Mouse (Mus musculus) ES-E14 (cell line): ENCODE results near the gene Srrm3. TPM values are rescaled to one million over a fixed set of nuclear protein-coding genes. Genes with fewer than 3 reads are reported as not detected.

ENCODE experiments used
- DNase-seq: peaks from one replicate; pipeline ENCODE4 v3.0.0-alpha.2; 2013; ENCODE audit warnings: low read depth, low spot score
- H3K27ac ChIP-seq: 2 replicates; pipeline ENCODE4 v1.5.1; 2012; ENCODE audit warnings: low read depth, mild to moderate bottlenecking, low read length, moderate library complexity, mixed read lengths; ENCODE audit not compliant: poor library complexity, insufficient read depth, severe bottlenecking
- H3K36me3 ChIP-seq: 2 replicates; pipeline ENCODE4 v1.6.1; 2012; ENCODE audit warnings: mild to moderate bottlenecking, low read length, moderate library complexity, mixed read lengths; ENCODE audit not compliant: control insufficient read depth, poor library complexity, insufficient read depth, severe bottlenecking
- H3K4me1 ChIP-seq, 2 experiments: fragments of 150-350 bp in 1 of 2; sonication (generic) in 1 of 2; 2 replicates each; pipeline ENCODE4 v1.6.1; 2012; ENCODE audit warnings: low read length in 2 of 2, mild to moderate bottlenecking in 1 of 2, mixed read lengths in 1 of 2; ENCODE audit not compliant: control insufficient read depth in 2 of 2, insufficient read depth in 2 of 2, poor library complexity in 1 of 2
- H3K4me3 ChIP-seq, 2 experiments: fragments of 150-350 bp in 1 of 2; sonication (generic) in 1 of 2; 2 replicates each; pipeline ENCODE4 v1.5.1; 2012; ENCODE audit warnings: low read length in 2 of 2, low read depth in 1 of 2, mild to moderate bottlenecking in 1 of 2, mixed read lengths in 1 of 2; ENCODE audit not compliant: insufficient read depth in 1 of 2, poor library complexity in 1 of 2, severe bottlenecking in 1 of 2
- H3K9ac ChIP-seq: 2 replicates; pipeline ENCODE4 v1.6.1; 2012; ENCODE audit warnings: low read depth, mild to moderate bottlenecking, low read length, mixed read lengths; ENCODE audit not compliant: poor library complexity, insufficient read depth, severe bottlenecking
- H3K9me3 ChIP-seq: fragments of 150-350 bp; sonication (generic); 2 replicates; pipeline ENCODE4 v1.6.1; 2012; ENCODE audit warnings: low read depth, mild to moderate bottlenecking, low read length; ENCODE audit not compliant: control insufficient read depth, insufficient read depth
- CHD2 ChIP-seq: IDR thresholded peaks from 2 replicates; pipeline ENCODE4 v1.6.1; 2014; ENCODE audit warnings: mild to moderate bottlenecking, low read depth, low read length, inconsistent platforms
- HCFC1 ChIP-seq: IDR thresholded peaks from 2 replicates; pipeline ENCODE4 v1.6.1; 2012; ENCODE audit warnings: low read length, inconsistent platforms, borderline replicate concordance; ENCODE audit not compliant: insufficient read depth
- MAFK ChIP-seq: IDR thresholded peaks from 2 replicates; pipeline ENCODE4 v1.6.1; 2014; ENCODE audit warnings: mild to moderate bottlenecking, low read depth, low read length, inconsistent platforms; ENCODE audit not compliant: insufficient read depth
- ZC3H11A ChIP-seq: IDR thresholded peaks from 2 replicates; pipeline ENCODE4 v1.6.1; 2012; ENCODE audit warnings: low read depth, mild to moderate bottlenecking, inconsistent platforms, low read length, borderline replicate concordance
- ZNF384 ChIP-seq: IDR thresholded peaks from 2 replicates; pipeline ENCODE4 v1.6.1; 2012; ENCODE audit warnings: low read depth, low read length, inconsistent platforms
- in situ Hi-C, 2 experiments: fragments of 600-800 bp; cut with MboI; formaldehyde crosslinking; loops; one replicate each; pipeline ENCODE4 v1.15.1; 2025; ENCODE audit warnings: low sequenced_read_pairs in 2 of 2, inconsistent platforms in 1 of 2; ENCODE audit not compliant: unreplicated experiment in 2 of 2
- total RNA-seq: library from RNA; depleted of rRNA; stranded (reverse); fragments of 300-350 nt; gene quantifications from 2 replicates; pipeline ENCODE4 v1.2.3, GENCODE M21; 2012

Gene Srrm3
- total RNA-seq, 1 experiment: 0.18 TPM

DNA sequence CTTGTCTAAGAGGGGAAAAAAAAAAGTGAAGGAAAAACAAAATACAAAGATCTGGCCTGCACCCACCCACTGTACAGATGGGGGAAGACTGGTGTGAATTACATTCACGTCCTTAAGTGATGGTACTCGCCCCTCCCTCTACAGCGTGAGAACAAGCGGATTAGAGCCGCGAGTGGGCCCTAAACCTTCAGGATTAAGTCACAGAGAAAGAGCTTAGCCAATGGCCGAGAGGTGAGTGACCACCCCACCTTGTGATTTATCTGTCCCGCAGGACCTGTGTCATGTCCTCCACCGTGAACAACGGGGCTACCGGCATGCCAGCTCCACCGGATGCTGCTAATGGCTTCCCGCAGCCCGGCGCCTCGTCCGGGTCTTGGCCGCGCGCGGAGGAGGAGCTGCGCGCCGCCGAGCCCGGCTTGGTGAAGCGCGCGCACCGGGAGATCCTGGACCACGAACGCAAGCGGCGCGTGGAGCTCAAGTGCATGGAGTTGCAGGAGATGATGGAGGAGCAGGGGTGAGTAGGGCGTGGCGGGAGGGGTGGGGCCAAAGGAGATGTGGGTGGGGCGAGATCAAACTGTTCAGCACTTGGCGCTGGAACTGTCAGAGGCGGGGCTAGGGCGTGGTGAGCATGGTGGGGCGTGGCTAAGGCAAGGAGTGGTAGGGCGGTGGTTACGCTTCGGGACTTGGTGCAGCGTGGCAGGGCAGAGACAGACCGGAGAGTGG is 28.2 kb downstream of the Srrm3 start:
- TF ChIP-seq HCFC1 (peak; percentile 43; the same call in 1 of the 2 replicates), ZNF384 (no peak)
- H3K4me3 ChIP-seq: peak overlapping the region; percentile 70 to 76
- H3K9me3 ChIP-seq: no peaks in the 10 kb centered on the region
- H3K4me1 ChIP-seq: peaks cover 0 to 11% of the 10 kb centered on the region in 2 experiments; a peak in 1 of 4 replicates
- H3K9ac ChIP-seq: peak overlapping the region; percentile 35
- DNase-seq: peak; percentile 95
- H3K36me3 ChIP-seq: no peaks in the 10 kb centered on the region
- in situ Hi-C loops: no loop called here
- H3K27ac ChIP-seq: no peak overlapping the region

DNA sequence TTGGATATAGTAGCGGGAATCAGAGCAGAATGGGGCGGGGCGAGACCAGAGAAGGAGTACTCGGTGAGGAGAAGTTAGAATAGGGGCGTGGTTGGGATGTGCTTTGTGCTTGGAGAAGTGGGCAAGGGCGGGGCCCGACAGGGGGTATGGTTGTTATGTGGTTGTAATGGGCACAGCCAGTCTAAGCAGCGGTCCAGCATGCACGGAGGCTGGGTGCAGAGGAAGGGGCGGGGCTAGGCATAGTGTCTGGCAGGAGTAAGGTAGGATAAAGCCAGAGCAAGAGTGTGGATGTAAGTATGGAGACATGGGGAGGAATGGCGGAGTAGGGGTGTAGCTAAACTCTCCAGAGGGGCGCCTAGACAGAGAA is 28.8 kb downstream of the Srrm3 start:
- H3K9ac ChIP-seq: no peak overlapping the region; the same call in 1 of the 2 replicates

DNA sequence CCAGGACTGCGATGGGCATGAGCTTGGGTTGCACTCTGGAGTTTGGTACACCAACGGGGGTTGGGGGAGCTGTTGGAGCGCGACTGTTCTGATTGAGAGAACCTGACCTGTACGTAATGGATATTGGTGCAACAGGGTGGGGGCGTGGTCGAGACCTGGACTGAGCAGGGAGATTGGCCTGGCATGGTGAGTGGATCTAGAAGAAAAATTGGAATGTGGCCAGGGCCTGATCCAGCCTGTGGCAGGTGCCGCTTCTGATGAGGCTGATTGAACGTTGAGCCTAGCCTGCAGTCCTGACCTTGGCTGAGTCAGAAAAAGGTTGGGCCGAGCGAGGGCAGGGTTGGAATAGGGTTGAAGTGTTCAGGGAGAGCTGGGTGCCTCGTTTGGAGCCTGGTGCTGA is 29.3 kb downstream of the Srrm3 start:
- Histone ChIP-seq H3K4me1 (peaks cover 0 to 15% of the 10 kb centered on the region in 2 experiments; a peak in 2 of 4 replicates), H3K36me3 (no peaks in the 10 kb centered on the region), H3K9ac (no peak overlapping the region), H3K27ac (no peak overlapping the region), H3K4me3 (peak overlapping the region; percentile 70 to 76; a peak in 3 of 4 replicates), H3K9me3 (no peaks in the 10 kb centered on the region)
- TF ChIP-seq MAFK: no peak
- no peak for TF ChIP-seq ZC3H11A
- no peak for TF ChIP-seq HCFC1
- TF ChIP-seq ZNF384: no peak
- no peak for TF ChIP-seq CHD2
- in situ Hi-C loops: no loop called here
- DNase-seq: no peak

More for the DNA sequence above, 28.8 kb downstream of the Srrm3 start:
- Histone ChIP-seq H3K4me3 (peak overlapping the region; percentile 70 to 76), H3K4me1 (peaks cover 0 to 15% of the 10 kb centered on the region in 2 experiments; a peak in 2 of 4 replicates), H3K27ac (no peak overlapping the region), H3K9me3 (no peaks in the 10 kb centered on the region), H3K36me3 (no peaks in the 10 kb centered on the region)
- in situ Hi-C loops: no loop called here
- DNase-seq: no peak
- TF ChIP-seq HCFC1 (no peak), ZC3H11A (no peak), CHD2 (no peak), MAFK (no peak), ZNF384 (no peak)

DNA sequence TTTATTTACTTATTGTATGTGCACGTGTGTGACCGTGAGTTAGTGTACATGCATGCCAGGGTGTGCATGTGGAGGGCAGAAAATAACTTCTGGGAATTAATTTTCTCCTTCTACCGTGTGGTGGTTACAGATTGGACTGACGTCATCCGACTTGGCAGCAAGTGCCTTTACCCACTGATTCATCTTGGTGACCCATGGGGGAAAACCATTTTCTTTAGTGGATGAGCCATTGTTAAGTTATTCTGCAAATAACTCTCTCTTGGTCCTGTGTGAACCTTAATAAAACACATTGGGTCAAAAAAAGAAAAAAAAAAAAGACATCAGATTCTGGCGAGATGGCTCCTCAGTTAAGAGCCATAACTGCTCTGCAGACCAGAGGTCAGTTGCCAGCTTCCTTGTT is 35.0 kb downstream of the Srrm3 start:
- H3K4me3 ChIP-seq: no peak overlapping the region
- H3K27ac ChIP-seq: no peak overlapping the region
- H3K9ac ChIP-seq: no peak overlapping the region
- no peak for DNase-seq
- no peaks in the 10 kb centered on the region for H3K36me3 ChIP-seq
- no peak for TF ChIP-seq ZC3H11A
- TF ChIP-seq MAFK: no peak
- no peak for TF ChIP-seq HCFC1
- TF ChIP-seq ZNF384: no peak
- TF ChIP-seq CHD2: no peak
- peaks cover 2 to 14% of the 10 kb centered on the region in 2 experiments; a peak in 3 of 4 replicates for H3K4me1 ChIP-seq
- H3K9me3 ChIP-seq: no peaks in the 10 kb centered on the region
- in situ Hi-C loops: no loop called here
